In the genomic region with DNA sequence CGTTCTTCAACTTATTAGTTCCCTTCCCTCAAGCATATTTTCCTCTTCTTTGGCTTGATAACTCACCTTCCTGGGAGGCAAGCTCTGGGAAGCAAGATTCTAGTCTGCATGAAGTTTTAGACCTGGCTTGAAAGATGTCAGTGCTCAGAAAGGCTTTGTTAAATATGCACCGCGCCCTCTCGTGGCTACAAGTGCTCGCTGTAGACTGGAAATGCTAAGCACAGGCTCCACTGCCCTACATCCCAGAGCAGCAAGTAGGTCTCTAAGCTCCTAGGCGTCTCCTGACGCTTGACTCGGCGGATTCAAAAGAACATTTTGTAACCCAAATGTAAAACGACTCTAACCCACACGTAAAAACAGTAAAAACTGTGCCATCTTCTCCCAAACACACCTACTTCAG, we compare ENCODE assay signal across 7 mouse cellular contexts. TPM values are rescaled to one million over a fixed set of nuclear protein-coding genes. Genes with fewer than 3 reads are reported as not detected.
A peak's percentile ranks its signal among the peaks of the same experiment; 100 is the strongest.
DNase-seq lines count a peak whose midpoint lies in the region; ATAC-seq lines count a peak whose summit lies in the region.

No protein-coding gene starts in this region.

- ATAC-seq in forebrain, embryonic 14.5 days = peak; percentile 69; the same call in 1 of the 2 replicates
- ATAC-seq in hindbrain, embryonic 14.5 days (ENCODE audit: low FRiP score) = peak; percentile 73; the same call in 1 of the 2 replicates

- H3K4me1 ChIP-seq in forebrain, embryonic 14.5 days (ENCODE audit: control insufficient read depth, insufficient read depth, low read length) = no peaks in the 10 kb centered on the region
- H3K4me1 ChIP-seq in hindbrain, embryonic 14.5 days (replicated peaks; ENCODE audit: control insufficient read depth, insufficient read depth, low read length) = no peaks in the 10 kb centered on the region

- H3K9ac ChIP-seq in forebrain, embryonic 14.5 days (ENCODE audit: low read length) = no peak overlapping the region
- H3K9ac ChIP-seq in hindbrain, embryonic 14.5 days = no peak overlapping the region

- 4% methylated on average over 11 of the region's 11 CpGs for WGBS in forebrain, embryonic 14.5 days
- WGBS in hindbrain, embryonic 14.5 days = 5% methylated on average over 11 of the region's 11 CpGs

- H3K4me3 ChIP-seq in forebrain, embryonic 14.5 days (ENCODE audit: low read depth, low read length) = no peak overlapping the region
- H3K4me3 ChIP-seq in hindbrain, embryonic 14.5 days (replicated peaks; ENCODE audit: low read length) = no peak overlapping the region

- DNase-seq in NIH3T3 (ENCODE audit: low read depth) = peak; percentile 77
- peak; percentile 7 for DNase-seq in c-Kit-positive CD71-positive TER-119-negative erythroid progenitor cells, embryonic 14.5 days (ENCODE audit: low read depth)
- peak; percentile 93 for DNase-seq in forebrain, embryonic 14.5 days (ENCODE audit: low spot score)
- peak; percentile 88 for DNase-seq in hindbrain, embryonic 14.5 days (ENCODE audit: low spot score)
- DNase-seq in layer of hippocampus, postnatal 14 days (ENCODE audit: low spot score in 2 of 2) = peak; percentile 74 to 88
- peak; percentile 80 for DNase-seq in mesoderm, embryonic 11.5 days (ENCODE audit: low read depth, low spot score)
- peak; percentile 79 for DNase-seq in right cerebral cortex, postnatal 25 days

- H3K27me3 ChIP-seq in forebrain, embryonic 14.5 days (replicated peaks; ENCODE audit: control insufficient read depth, insufficient read depth, low read length) = no peaks in the 10 kb centered on the region
- no peaks in the 10 kb centered on the region for H3K27me3 ChIP-seq in hindbrain, embryonic 14.5 days (ENCODE audit: control insufficient read depth, insufficient read depth, low read length)

- no peak overlapping the region for H3K27ac ChIP-seq in forebrain, embryonic 14.5 days (ENCODE audit: low read depth, low read length)
- no peak overlapping the region for H3K27ac ChIP-seq in hindbrain, embryonic 14.5 days

- no peaks in the 10 kb centered on the region for H3K9me3 ChIP-seq in forebrain, embryonic 14.5 days (replicated peaks; ENCODE audit: control insufficient read depth, low read length)
- H3K9me3 ChIP-seq in hindbrain, embryonic 14.5 days (ENCODE audit: control insufficient read depth, low read length) = no peaks in the 10 kb centered on the region

- no peaks in the 10 kb centered on the region for H3K36me3 ChIP-seq in forebrain, embryonic 14.5 days (ENCODE audit: control insufficient read depth, insufficient read depth, low read length)
- no peaks in the 10 kb centered on the region for H3K36me3 ChIP-seq in hindbrain, embryonic 14.5 days (replicated peaks; ENCODE audit: control insufficient read depth, insufficient read depth)

- H3K4me2 ChIP-seq in forebrain, embryonic 14.5 days (ENCODE audit: low read length) = no peak overlapping the region
- no peak overlapping the region for H3K4me2 ChIP-seq in hindbrain, embryonic 14.5 days (replicated peaks)

RNA-seq across cellular contexts. Expression of a gene that starts 44.3 kb away (rescaled TPM):
- polyA plus RNA-seq in forebrain, embryonic 14.5 days (2014; fragmentation: Nextera tagmentation; extraction: Ambion mirVana) = not detected in 2 replicates
- not detected in 2 replicates for polyA plus RNA-seq in hindbrain, embryonic 14.5 days (2014; fragmentation: Nextera tagmentation; extraction: Ambion mirVana)
- total RNA-seq in layer of hippocampus, postnatal 14 days (2021) = not detected

Comparison
In these comparisons a context has a peak if more than half of its experiments do, and no peak if none do; other contexts are left out.
1. DNase-seq: peak in every context shown above with its lines; median percentile 93 in forebrain, embryonic 14.5 days; 88 in hindbrain, embryonic 14.5 days; 81 in layer of hippocampus, postnatal 14 days; 80 in mesoderm, embryonic 11.5 days; 79 in right cerebral cortex, postnatal 25 days; 77 in NIH3T3; 7 in c-Kit-positive CD71-positive TER-119-negative erythroid progenitor cells, embryonic 14.5 days.